Mouse (Mus musculus): ENCODE results near the gene Cdhr2. TPM values are rescaled to one million over a fixed set of nuclear protein-coding genes. Genes with fewer than 3 reads are reported as not detected.
A peak's percentile ranks its signal among the peaks of the same experiment; 100 is the strongest.

The Cdhr2 gene
- polyA plus RNA-seq, 1 experiment from 2014 or later, result 0.10 TPM

DNA sequence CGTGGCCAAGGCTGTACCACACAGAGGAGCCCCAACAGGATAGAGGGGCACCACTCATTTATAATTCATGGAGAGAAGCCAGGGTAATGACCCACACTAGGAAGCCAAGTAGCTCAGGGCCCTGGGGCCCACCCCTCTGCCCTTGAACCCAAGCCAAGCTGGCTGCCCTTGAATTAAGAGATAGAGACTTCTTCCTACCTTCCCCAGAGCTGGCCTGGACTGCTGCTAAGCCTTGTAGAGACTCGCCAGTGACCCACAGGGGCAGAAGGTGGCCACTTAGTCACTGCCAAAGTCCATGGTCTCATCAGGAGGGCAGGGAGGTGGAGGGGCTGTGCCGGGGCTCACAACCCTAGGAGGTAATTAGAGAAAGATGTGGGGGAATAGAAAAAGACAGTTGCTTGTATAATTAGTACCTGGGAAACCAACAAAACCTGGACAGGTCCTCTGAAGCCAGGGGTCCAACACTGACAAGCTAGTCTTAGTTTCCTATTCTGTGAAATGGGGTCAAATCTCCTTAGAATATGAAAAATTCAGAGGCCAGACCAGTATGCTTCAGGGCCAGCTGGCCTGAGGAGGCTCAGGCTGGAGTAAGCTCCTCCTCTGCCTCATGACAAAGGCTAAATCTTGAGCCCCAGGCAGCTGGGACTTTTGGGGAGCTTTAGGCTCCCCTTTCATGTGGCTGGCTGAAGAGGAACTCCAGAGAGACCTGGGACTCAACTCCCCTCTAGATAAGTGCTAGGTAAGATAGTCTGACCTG, 16.9 kb upstream of the Cdhr2 start:
- no peak overlapping the region for H3K4me3 ChIP-seq
- H3K4me1 ChIP-seq, result peaks cover 29% of the 10 kb centered on the region
- H3K4me2 ChIP-seq, result no peak overlapping the region
- H3K27me3 ChIP-seq, result no peaks in the 10 kb centered on the region
- ATAC-seq (ENCODE audit: borderline replicate concordance, extremely low read depth, low FRiP score, low TSS enrichment), result no peak
- H3K36me3 ChIP-seq, result peaks cover 49% of the 10 kb centered on the region
- no peak overlapping the region for H3K27ac ChIP-seq
- H3K9me3 ChIP-seq, result no peaks in the 10 kb centered on the region
- 71% methylated on average over 3 of the region's 3 CpGs for WGBS
- H3K9ac ChIP-seq, result no peak overlapping the region

DNA sequence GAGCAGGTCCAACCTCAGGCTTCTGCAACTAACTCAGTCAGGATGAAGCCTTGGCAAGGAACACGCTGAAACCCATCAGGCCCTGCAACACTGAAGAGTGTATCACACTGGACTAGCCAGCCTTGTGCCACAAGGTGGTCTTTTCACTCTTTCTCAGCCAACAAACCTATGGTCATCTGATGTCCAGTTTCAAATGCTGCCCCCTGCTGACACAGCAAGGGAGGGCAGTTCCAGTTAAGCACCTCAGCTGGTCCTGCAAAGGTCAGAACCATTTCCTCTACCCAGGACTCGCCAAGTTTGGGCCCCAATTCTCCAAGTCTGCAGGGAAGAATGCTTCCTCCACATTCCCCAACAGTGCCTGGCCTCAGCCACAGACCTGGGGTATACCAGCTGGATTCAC, 16.1 kb upstream of the Cdhr2 start:
- Histone ChIP-seq H3K27me3 (no peaks in the 10 kb centered on the region), H3K36me3 (peaks cover 42% of the 10 kb centered on the region), H3K4me2 (peak overlapping the region; percentile 84), H3K9me3 (no peaks in the 10 kb centered on the region), H3K9ac (peak overlapping the region; percentile 97; the same call in 1 of the 2 replicates), H3K4me3 (peak overlapping the region; percentile 92; the same call in 1 of the 2 replicates), H3K27ac (no peak overlapping the region), H3K4me1 (peaks cover 29% of the 10 kb centered on the region)
- WGBS, result 41% methylated on average over 2 of the region's 2 CpGs
- ATAC-seq (ENCODE audit: borderline replicate concordance, extremely low read depth, low FRiP score, low TSS enrichment), result no peak

DNA sequence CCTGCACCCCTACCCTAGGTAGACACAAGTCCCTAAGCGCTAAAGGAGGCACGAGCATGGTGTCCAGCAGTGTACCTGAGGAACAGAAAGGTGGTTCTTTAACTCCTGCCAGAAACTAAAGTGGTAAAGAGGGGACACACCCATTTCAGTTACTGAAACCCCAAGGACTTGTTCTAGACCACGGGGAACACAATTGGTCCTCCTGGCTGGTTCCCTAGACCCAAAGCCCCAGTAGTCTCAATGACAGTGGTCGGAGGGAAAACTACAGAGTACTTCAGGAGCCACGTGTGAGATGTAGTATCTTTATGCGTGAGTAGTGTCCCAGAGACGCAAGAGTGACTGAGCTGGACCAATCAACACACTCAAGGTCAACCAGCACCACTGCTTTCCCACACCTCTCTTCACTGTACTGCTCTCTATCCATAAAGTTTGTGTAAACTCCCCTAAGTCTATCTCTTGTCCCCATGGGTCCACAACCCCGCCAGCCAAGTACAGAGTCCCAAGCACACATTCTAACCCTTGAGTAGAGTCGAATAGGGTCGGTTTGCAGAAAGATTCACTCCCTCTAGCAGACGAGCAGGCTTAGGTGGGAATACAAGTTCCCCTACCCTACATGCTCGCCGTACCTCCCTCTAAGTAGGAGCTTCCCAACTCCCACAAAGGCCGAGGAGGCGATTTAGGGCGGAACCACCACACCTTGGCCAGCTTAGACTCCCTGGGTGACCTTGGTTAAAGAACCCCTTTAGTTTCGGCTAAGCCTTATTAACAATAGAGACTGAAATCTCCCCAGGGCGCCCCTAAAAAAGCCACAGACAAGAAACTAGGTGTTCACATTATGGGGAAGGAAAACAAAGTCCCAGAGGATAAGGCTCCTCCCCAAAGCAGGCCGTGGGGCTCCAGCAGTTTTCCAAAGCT, 14.9 kb upstream of the Cdhr2 start:
- H3K9me3 ChIP-seq, result no peaks in the 10 kb centered on the region
- H3K9ac ChIP-seq, result peak overlapping the region; percentile 97
- H3K27ac ChIP-seq, result peak overlapping the region; percentile 97
- WGBS, result 3% methylated on average over 19 of the region's 19 CpGs
- peaks cover 31% of the 10 kb centered on the region for H3K36me3 ChIP-seq
- ATAC-seq (ENCODE audit: borderline replicate concordance, extremely low read depth, low FRiP score, low TSS enrichment), result no peak
- H3K27me3 ChIP-seq, result no peaks in the 10 kb centered on the region
- peak overlapping the region; percentile 84 for H3K4me2 ChIP-seq
- peak overlapping the region; percentile 92 for H3K4me3 ChIP-seq
- H3K4me1 ChIP-seq, result peaks cover 37% of the 10 kb centered on the region

DNA sequence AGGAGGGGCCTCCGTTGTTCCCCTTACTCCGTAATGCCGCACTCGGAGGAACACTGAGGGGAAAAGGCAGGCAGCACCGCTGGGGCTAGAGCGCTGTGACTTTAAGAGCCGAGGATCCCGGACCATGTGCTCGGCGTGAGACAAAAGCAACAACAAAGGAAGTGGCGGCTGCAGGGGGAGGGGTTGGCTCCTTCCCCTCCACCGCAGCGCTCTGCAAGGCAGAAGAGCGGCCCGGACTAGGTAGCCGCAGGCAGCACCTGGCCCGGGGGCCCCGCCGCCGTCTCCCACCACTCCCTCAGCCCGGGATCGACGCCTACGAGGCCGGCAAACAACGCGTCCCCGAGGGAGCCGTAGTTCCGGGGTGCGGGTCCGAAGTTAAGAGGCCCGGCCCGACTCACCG, 14.2 kb upstream of the Cdhr2 start:
- Histone ChIP-seq H3K27me3 (no peaks in the 10 kb centered on the region), H3K4me3 (peak overlapping the region; percentile 92), H3K4me1 (peaks cover 44% of the 10 kb centered on the region), H3K4me2 (peak overlapping the region; percentile 84), H3K9me3 (no peaks in the 10 kb centered on the region), H3K36me3 (peaks cover 24% of the 10 kb centered on the region), H3K9ac (peak overlapping the region; percentile 97), H3K27ac (peak overlapping the region; percentile 97)
- under 1% methylated on average over 34 of the region's 35 CpGs for WGBS
- ATAC-seq (ENCODE audit: borderline replicate concordance, extremely low read depth, low FRiP score, low TSS enrichment), result peak; percentile 56

DNA sequence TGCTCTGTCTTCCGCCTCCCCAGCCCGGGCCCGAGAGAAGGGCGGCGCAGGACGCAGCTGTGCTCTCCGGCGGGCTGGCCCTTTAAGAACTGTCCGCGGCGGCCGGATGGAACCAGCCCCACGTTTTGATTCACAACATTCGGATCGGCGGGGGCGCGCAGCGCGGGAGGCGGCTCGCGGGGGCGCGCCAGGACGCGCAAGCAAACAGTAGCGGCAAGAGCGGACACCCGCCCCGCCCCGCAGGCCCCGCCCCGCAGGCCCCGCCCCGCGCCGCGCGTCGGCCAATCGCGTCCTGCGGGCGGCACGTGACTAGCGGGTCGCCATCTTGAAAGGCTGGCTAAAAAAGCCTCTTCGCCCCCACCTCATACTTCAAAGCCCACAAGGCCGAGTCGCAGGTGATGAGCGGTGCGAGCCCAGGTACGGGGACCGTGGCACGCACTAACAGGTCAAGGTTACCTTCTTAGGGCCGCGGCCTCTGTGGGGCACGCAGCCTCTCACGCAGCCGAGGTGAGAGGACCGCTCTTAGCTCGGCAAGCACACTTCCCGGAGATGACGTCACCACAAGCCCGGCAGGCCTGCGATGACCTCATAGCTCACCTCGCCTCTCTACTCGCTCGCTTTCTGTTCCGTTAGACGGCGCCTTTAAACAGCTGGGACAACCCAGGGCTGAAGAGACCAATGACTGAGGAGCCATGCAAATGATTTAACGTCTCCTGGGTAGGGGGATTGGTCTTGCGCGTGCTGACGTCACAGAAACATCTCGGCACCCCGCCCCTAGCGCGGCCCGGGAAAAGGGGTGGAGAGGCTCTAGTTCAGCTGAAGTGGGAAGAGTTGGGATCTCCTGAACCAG, 13.5 kb upstream of the Cdhr2 start:
- under 1% methylated on average over 66 of the region's 82 CpGs for WGBS
- H3K9me3 ChIP-seq, result no peaks in the 10 kb centered on the region
- ATAC-seq (ENCODE audit: borderline replicate concordance, extremely low read depth, low FRiP score, low TSS enrichment), result peak; percentile 90
- peaks cover 51% of the 10 kb centered on the region for H3K4me1 ChIP-seq
- H3K9ac ChIP-seq, result peak overlapping the region; percentile 97
- H3K4me2 ChIP-seq, result peak overlapping the region; percentile 84
- peaks cover 17% of the 10 kb centered on the region for H3K36me3 ChIP-seq
- no peaks in the 10 kb centered on the region for H3K27me3 ChIP-seq
- peak overlapping the region; percentile 92 for H3K4me3 ChIP-seq
- H3K27ac ChIP-seq, result peak overlapping the region; percentile 97

DNA sequence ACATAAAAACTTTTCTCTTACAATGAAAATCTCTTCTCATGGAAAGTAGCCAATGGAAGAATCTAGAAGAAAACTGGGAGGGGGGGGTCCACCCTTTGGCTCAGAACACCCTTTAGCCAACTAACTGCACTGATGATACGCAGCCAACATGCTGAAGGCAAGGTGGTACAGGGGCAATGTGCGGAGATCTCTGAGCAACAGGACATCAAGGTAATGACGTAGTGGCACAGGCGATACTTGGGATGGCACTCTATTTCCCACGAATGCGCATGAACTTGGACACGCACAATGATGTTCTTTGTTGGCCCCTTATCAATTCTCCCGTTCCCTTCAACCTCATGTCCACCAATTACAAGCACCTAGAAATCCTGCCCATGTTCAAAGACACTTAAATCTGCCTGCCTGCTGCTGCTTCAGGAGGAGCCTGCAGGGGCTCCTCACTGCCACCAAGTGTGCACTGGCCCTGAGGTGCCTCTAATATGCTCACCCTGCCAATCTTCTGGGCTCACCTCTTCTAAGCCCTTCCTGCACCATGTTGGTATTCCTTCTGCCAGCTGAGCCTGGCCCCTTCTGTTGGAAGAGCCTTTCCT, 11.0 kb upstream of the Cdhr2 start:
- H3K27ac ChIP-seq, result no peak overlapping the region
- no peak for ATAC-seq (ENCODE audit: borderline replicate concordance, extremely low read depth, low FRiP score, low TSS enrichment)
- no peaks in the 10 kb centered on the region for H3K36me3 ChIP-seq
- H3K4me2 ChIP-seq, result no peak overlapping the region
- H3K27me3 ChIP-seq, result no peaks in the 10 kb centered on the region
- peaks cover 55% of the 10 kb centered on the region for H3K4me1 ChIP-seq
- no peak overlapping the region for H3K9ac ChIP-seq
- no peak overlapping the region for H3K4me3 ChIP-seq
- no peaks in the 10 kb centered on the region for H3K9me3 ChIP-seq
- WGBS, result 89% methylated on average over 8 of the region's 8 CpGs

DNA sequence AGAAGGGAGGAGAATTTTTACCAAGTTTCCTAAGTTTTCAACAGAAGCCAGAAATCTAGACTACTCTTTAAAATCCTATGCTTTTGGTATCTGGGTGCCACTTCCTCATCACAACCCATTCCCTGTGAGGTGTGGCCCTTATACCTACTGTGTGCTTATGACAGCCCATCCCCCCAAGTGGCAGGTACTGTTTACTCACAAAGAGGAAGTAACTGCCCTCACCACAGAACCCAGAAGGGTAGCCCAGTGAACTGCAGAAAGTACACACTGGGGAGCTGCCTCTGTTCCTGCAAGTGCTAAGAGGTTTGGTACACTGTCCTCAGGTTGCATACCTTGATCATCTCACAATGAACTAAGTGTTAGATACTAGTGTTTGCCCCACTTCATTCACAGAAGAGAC, 9.5 kb upstream of the Cdhr2 start:
- Histone ChIP-seq H3K4me2 (peak overlapping the region; percentile 89; the same call in 1 of the 2 replicates), H3K4me1 (peaks cover 40% of the 10 kb centered on the region), H3K9ac (peak overlapping the region; percentile 96; the same call in 1 of the 2 replicates), H3K9me3 (no peaks in the 10 kb centered on the region), H3K27ac (no peak overlapping the region), H3K36me3 (no peaks in the 10 kb centered on the region), H3K4me3 (peak overlapping the region; percentile 96), H3K27me3 (no peaks in the 10 kb centered on the region)
- no peak for ATAC-seq (ENCODE audit: borderline replicate concordance, extremely low read depth, low FRiP score, low TSS enrichment)

DNA sequence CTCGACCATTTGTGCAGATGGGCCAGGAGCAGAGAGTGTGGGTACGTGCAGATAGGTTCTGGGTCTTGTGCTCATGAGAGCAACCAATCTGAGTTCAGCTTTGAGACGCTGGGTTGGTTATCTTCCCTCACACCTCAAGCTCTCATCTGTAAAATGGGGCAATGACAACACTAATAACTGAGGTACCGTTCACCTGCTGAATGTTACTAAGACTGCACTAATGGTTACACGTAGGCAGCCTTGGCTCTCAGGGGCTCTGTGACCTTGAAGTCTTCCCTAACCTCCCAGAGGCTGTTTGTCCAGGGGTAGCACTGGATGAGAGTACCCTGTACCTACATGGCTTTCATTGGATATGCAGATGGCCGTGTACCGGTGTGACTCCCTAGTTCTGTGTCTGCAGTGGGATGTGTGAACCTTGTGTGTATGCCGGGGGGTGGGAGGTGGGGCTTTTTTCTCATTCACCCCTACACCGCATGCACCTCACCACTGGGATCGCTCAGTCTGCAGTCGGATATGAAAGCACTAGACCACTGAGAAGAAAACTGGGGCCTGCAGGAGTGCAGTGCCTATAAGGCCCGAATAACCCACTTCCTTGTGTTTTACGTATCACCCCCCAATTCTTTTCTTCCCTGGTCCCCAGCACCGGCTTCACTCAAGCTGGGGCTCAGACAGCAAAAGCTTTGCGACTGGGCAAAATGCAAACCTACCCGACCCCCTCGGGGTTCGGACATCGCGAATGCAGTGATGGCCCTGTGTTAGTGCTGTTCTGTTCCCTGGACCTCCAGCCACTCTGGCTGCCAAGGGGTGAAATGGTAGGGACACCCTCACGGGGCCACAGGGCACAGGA, 8.3 kb upstream of the Cdhr2 start:
- H3K9ac ChIP-seq, result peak overlapping the region; percentile 96
- H3K27me3 ChIP-seq, result no peaks in the 10 kb centered on the region
- peaks cover 40% of the 10 kb centered on the region for H3K4me1 ChIP-seq
- H3K9me3 ChIP-seq, result no peaks in the 10 kb centered on the region
- H3K36me3 ChIP-seq, result no peaks in the 10 kb centered on the region
- no peak for ATAC-seq (ENCODE audit: borderline replicate concordance, extremely low read depth, low FRiP score, low TSS enrichment)
- H3K4me3 ChIP-seq, result peak overlapping the region; percentile 96
- H3K27ac ChIP-seq, result peak overlapping the region; percentile 93
- 8% methylated on average over 21 of the region's 21 CpGs for WGBS
- H3K4me2 ChIP-seq, result peak overlapping the region; percentile 89

DNA sequence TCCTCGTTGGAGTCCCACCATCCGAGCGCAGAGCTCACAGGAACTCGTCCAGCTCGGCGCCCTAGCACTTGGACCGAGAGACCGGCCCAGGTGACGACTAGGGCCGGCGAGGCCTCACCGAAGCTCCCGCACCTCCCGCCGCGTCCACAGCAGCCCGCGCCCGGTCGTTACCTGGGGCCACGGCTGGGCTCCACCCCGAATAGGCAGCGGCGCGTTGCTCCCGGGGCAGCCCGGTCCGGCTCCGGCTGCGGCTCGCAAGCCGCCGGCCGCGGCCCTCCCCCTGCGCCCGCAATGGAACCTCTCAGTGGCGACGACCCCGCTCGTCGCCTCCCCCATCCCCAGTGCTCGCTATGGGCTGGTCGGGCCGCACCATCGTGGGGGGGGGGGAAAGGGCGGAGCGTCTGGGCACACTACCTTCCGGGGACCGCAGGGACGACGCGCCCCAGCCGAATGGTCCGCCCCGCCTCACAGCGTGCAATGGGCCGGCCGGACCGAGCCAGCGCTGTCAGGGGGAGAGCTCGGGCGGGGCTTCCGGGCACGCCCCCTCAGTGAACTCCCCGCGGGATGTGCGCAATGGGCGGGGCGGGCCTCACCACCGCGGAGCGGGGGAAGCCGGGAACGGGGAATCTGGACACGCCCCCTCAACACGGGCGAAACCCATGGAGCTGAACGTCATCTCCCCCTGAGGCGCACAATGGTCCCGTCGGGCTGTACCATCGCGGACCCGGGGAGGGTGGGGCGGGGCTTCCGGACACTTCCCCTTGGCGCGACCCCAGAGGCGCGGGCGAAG, 7.5 kb upstream of the Cdhr2 start, which contains the start of gene Rnf44:
Gene Rnf44 (minus strand): TSS at position 350 of the 790 bp plus-strand sequence.
- H3K27me3 ChIP-seq, result no peaks in the 10 kb centered on the region
- peak within 1 kb of the TSS; percentile 96 for H3K9ac ChIP-seq
- no peaks in the 10 kb centered on the region for H3K9me3 ChIP-seq
- peaks cover 35% of the 10 kb centered on the region for H3K4me1 ChIP-seq
- ATAC-seq (ENCODE audit: borderline replicate concordance, extremely low read depth, low FRiP score, low TSS enrichment), result peak; percentile 99
- H3K36me3 ChIP-seq, result no peaks in the 10 kb centered on the region
- WGBS, result under 1% methylated on average over 70 of the region's 92 CpGs
- H3K4me3 ChIP-seq, result peak within 1 kb of the TSS; percentile 96
- peak within 1 kb of the TSS; percentile 89 for H3K4me2 ChIP-seq
- H3K27ac ChIP-seq, result peak within 1 kb of the TSS; percentile 93

All from lung, embryonic 15.5 days (tissue).